Mouse (Mus musculus) heart, embryonic 11.5 days (tissue): ENCODE data around the gene Nmrk1. TPM values are rescaled to one million over a fixed set of nuclear protein-coding genes. Genes with fewer than 3 reads are reported as not detected.

Source experiments
- ATAC-seq: fragments of 200-750 bp; cut with Nextera tagmentation; replicated peaks from 2 replicates; pipeline ENCODE4 v1.8.0; 2017; ENCODE audit warnings: moderate library complexity; ENCODE audit not compliant: insufficient number of reproducible peaks, low FRiP score, low TSS enrichment
- H3K27ac ChIP-seq: fragments of 300-500 bp; sonication (generic); 2 replicates; pipeline ENCODE4 v1.5.1; 2014; ENCODE audit warnings: mild to moderate bottlenecking, low read depth, low read length
- H3K27me3 ChIP-seq: fragments of 300-500 bp; sonication (generic); 2 replicates; pipeline ENCODE4 v1.6.1; 2014; ENCODE audit warnings: mild to moderate bottlenecking, low read length, mixed read lengths; ENCODE audit not compliant: control insufficient read depth, insufficient read depth
- H3K36me3 ChIP-seq: fragments of 300-500 bp; sonication (generic); 2 replicates; pipeline ENCODE4 v1.6.1; 2014; ENCODE audit warnings: mild to moderate bottlenecking, low read length, moderate library complexity, mixed read lengths; ENCODE audit not compliant: control insufficient read depth, insufficient read depth
- H3K4me1 ChIP-seq: fragments of 300-500 bp; sonication (generic); 2 replicates; pipeline ENCODE4 v1.6.1; 2014; ENCODE audit warnings: low read length; ENCODE audit not compliant: control insufficient read depth, insufficient read depth
- H3K4me2 ChIP-seq: fragments of 300-500 bp; sonication (generic); 2 replicates; pipeline ENCODE4 v1.6.1; 2014; ENCODE audit warnings: mild to moderate bottlenecking, moderate library complexity
- H3K4me3 ChIP-seq: fragments of 300-500 bp; sonication (generic); 2 replicates; pipeline ENCODE4 v1.5.1; 2014; ENCODE audit warnings: low read depth, low read length
- H3K9ac ChIP-seq: fragments of 300-500 bp; sonication (generic); 2 replicates; pipeline ENCODE4 v1.6.1; 2014; ENCODE audit warnings: mild to moderate bottlenecking, low read depth, low read length, moderate library complexity
- H3K9me3 ChIP-seq: fragments of 300-500 bp; sonication (generic); replicated peaks from 2 replicates; pipeline ENCODE4 v1.6.1; 2016; ENCODE audit warnings: low read length; ENCODE audit not compliant: control insufficient read depth
- WGBS: fragments of 180-500 bp; shearing (Covaris S2); extraction: QIAGEN DNeasy Blood & Tissue Kit; methylation state at CpG from one replicate; pipeline ENCODE4 v1.1.7; 2014; ENCODE audit not compliant: insufficient replicate concordance; 5-methylcytosine and 5-hydroxymethylcytosine counted together
- polyA plus RNA-seq: library from polyadenylated mRNA; unstranded; fragments of >200 nt; fragmentation: Nextera tagmentation; extraction: Ambion mirVana; gene quantifications from 2 replicates; pipeline ENCODE4 v1.2.1, GENCODE M21; 2014

Gene Nmrk1
- polyA plus RNA-seq, 1 experiment from 2014 or later: 7.6 TPM

DNA sequence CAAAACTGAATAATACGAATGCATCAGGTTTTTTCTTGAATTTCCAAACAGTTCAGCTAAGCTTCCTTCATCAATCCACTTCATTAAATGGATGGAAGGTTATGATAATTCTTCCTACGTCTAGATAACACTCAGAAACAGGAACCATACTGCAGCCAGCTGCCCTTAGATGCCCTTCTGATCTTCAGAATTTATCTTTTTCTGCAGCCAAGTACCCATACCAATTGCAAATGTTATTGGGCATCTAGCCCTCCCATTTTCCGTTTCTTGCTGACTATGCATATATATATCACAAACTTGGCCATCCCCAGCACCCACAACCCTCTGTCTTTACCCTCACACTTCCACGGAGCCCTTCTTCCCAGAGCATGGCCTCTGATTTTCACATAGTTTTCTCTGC lies 18.2 kb downstream of the Nmrk1 start:
- WGBS: 75% methylated on average over 4 of the region's 4 CpGs
- H3K27ac ChIP-seq: no peak overlapping the region
- ATAC-seq: no peak
- no peak overlapping the region for H3K4me3 ChIP-seq
- no peak overlapping the region for H3K4me2 ChIP-seq
- H3K36me3 ChIP-seq: no peaks in the 10 kb centered on the region
- H3K9me3 ChIP-seq: no peaks in the 10 kb centered on the region
- H3K9ac ChIP-seq: no peak overlapping the region
- no peaks in the 10 kb centered on the region for H3K27me3 ChIP-seq
- peaks cover 12% of the 10 kb centered on the region; the same call in 1 of the 2 replicates for H3K4me1 ChIP-seq

DNA sequence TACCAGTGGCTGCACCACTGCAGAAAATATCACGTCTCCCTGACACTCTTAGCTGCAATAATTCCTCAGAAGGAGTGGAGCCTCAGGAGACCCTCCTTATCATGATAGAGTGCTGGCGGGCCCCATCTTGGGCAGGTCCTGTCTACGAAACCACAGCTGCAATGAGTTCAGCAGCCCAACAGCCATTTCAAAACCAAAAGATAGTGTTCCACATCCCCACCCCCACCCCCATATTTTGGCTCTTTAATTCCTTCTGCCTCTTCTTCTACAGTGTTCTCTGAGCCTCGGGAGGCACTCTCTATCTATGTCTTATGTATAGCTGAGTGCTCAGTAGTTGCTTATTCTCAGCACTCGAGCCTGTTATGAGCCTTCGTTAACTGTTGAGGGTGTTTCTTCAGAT lies 18.7 kb downstream of the Nmrk1 start:
- 63% methylated on average over 6 of the region's 6 CpGs for whole genome bisulfite sequencing
- no peak overlapping the region for H3K4me3 ChIP-seq
- ATAC-seq: no peak
- peaks cover 12% of the 10 kb centered on the region; the same call in 1 of the 2 replicates for H3K4me1 ChIP-seq
- no peak overlapping the region for H3K9ac ChIP-seq
- H3K36me3 ChIP-seq: no peaks in the 10 kb centered on the region
- H3K9me3 ChIP-seq: no peaks in the 10 kb centered on the region
- H3K27ac ChIP-seq: no peak overlapping the region
- H3K27me3 ChIP-seq: no peaks in the 10 kb centered on the region
- H3K4me2 ChIP-seq: no peak overlapping the region

DNA sequence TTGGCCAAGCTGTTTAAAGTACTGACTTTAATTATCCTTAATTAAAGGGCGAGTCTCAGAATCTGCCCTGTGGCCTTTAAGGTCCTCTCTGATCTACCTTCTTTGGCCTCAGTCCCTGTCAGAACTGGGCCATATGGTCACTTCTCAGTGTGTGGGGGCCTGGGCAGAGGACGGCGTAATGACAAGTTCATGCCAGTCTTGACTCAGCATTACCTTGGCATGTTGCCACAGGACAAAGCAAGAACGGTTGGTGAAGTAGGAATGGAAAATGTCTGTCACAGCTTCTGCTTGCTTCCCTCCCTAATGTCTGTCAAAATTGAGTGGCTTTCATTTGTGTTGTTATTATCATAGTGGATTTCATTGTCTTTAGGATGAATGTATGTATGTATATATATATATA lies 20.8 kb downstream of the Nmrk1 start:
- Histone ChIP-seq H3K27me3 (no peaks in the 10 kb centered on the region), H3K4me3 (no peak overlapping the region), H3K9me3 (no peaks in the 10 kb centered on the region), H3K4me2 (no peak overlapping the region), H3K36me3 (no peaks in the 10 kb centered on the region), H3K9ac (no peak overlapping the region), H3K4me1 (peaks cover 10% of the 10 kb centered on the region; the same call in 1 of the 2 replicates), H3K27ac (no peak overlapping the region)
- WGBS: 62% methylated on average over 4 of the region's 4 CpGs
- no peak for ATAC-seq

DNA sequence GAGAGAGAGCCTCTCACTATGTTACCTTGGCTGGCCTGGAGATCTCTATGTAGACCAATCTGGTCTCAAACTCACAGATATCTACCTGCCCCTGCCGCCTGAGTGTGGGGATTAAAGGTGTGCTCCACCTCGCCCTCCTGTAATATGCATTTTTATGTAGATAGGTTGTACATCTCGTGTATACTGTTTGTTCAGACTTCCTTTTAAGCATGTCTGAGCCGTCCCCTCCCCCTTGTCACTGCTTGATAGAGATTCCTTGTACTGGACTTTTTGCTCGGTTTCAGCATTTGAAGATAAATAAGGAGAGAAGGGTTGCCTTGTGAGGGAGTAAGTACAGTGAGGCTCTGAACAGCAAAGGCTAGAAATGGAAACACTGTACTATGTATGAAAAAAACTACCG lies 21.3 kb downstream of the Nmrk1 start:
- Histone ChIP-seq H3K4me2 (no peak overlapping the region), H3K27ac (no peak overlapping the region), H3K9me3 (no peaks in the 10 kb centered on the region), H3K4me1 (peaks cover 10% of the 10 kb centered on the region; the same call in 1 of the 2 replicates), H3K27me3 (no peaks in the 10 kb centered on the region), H3K4me3 (no peak overlapping the region), H3K36me3 (no peaks in the 10 kb centered on the region), H3K9ac (no peak overlapping the region)
- WGBS: 72% methylated on average over 6 of the region's 6 CpGs
- no peak for ATAC-seq

DNA sequence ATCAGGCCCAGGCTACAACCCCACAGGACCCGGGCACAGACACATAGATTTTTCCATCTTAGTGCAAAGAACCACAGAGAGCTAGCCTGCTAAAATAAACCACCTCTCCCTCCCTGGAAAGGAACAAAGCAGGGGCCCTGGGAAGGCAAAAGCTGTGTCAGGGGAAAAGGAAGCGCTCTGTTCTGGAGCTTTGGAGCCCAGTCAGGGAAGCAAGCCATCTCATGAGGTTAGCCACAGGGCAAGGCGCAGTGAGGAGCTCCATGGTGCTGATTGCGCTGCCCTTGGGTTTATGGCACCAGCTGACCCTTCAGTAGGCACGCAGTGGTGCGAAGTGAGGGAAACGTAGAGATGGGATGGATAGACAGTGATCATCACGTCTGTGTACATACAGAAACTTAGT lies 22.6 kb downstream of the Nmrk1 start:
- no peak for ATAC-seq
- H3K9me3 ChIP-seq: no peaks in the 10 kb centered on the region
- H3K27ac ChIP-seq: peak overlapping the region; percentile 62; the same call in 1 of the 2 replicates

DNA sequence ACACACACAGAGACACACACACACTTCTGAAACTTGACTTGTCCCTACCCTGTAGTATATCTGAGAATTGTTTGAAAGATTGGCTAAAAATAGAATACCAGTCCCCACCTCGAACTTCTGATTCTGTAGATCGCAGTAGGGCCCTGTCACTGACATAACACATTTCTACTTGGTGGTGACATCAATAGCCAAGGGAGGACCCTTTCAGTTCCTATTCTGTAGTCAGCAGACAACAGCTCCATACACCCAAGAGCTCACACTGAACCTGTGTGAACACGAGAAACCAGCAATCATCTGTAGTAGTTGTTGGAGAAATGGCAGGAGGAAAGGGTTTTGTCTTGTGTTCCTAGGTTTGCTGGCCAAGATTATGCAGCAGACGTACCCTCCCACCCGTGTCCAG lies 23.2 kb downstream of the Nmrk1 start:
- ATAC-seq: no peak
- no peak overlapping the region for H3K4me2 ChIP-seq
- H3K9me3 ChIP-seq: no peaks in the 10 kb centered on the region

More for the DNA sequence above, 22.6 kb downstream of the Nmrk1 start:
- Histone ChIP-seq H3K4me1 (peaks cover 10% of the 10 kb centered on the region; the same call in 1 of the 2 replicates), H3K9ac (no peak overlapping the region), H3K27me3 (no peaks in the 10 kb centered on the region), H3K4me3 (no peak overlapping the region), H3K4me2 (no peak overlapping the region), H3K36me3 (no peaks in the 10 kb centered on the region)
- WGBS: 76% methylated on average over 8 of the region's 8 CpGs

DNA sequence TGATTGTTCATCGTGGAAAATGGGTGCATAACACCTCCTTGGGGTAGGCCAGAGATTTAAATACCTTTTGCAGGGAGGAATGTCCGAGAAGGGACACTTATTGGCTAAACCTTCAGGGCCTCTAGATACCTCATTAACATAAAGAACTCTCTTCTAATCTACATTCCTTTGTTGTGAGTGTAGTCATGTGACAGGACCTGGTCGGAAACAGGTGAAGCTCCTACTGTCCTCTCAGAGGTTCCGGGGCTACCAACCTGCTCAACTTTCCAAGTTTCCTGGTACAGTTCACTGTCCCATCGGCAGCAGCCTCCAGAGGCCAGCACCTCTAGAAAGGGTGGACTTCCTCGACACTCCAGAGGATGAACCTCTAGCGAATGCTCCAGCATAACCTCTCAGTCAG lies 24.2 kb downstream of the Nmrk1 start:
- no peak for ATAC-seq
- Histone ChIP-seq H3K36me3 (no peaks in the 10 kb centered on the region), H3K9ac (no peak overlapping the region), H3K27ac (no peak overlapping the region), H3K4me2 (no peak overlapping the region), H3K4me1 (peaks cover 4% of the 10 kb centered on the region; the same call in 1 of the 2 replicates), H3K4me3 (no peak overlapping the region), H3K27me3 (no peaks in the 10 kb centered on the region), H3K9me3 (no peaks in the 10 kb centered on the region)
- 77% methylated on average over 7 of the region's 7 CpGs for WGBS

More for the DNA sequence above, 23.2 kb downstream of the Nmrk1 start:
- Histone ChIP-seq H3K36me3 (no peaks in the 10 kb centered on the region), H3K9ac (no peak overlapping the region), H3K27ac (no peak overlapping the region), H3K4me1 (peaks cover 10% of the 10 kb centered on the region; the same call in 1 of the 2 replicates), H3K4me3 (no peak overlapping the region), H3K27me3 (no peaks in the 10 kb centered on the region)
- WGBS: 48% methylated on average over 5 of the region's 5 CpGs

DNA sequence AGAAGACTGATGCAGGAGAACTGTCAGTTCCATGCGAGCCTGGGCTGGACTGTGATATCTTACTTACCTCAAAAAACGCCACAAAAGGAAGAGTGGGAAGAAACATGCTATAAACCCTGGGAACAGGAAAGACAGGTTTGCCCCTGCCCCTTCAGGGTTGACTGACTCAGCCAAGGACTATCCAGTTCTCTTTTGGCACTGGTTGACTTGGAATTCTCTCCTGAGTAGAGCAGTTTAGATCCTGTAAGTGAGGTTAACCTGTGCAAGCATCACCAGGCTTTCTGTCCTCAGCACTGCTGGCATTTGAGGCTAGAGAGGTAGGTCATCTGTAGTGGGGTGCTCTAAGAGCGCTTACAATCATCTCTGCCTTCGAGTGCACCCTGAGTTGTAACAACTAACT lies 26.7 kb downstream of the Nmrk1 start:
- 71% methylated on average over 4 of the region's 4 CpGs for WGBS
- H3K27me3 ChIP-seq: no peaks in the 10 kb centered on the region
- H3K27ac ChIP-seq: no peak overlapping the region
- no peak overlapping the region for H3K9ac ChIP-seq
- ATAC-seq: no peak
- H3K9me3 ChIP-seq: no peaks in the 10 kb centered on the region
- peaks cover 4% of the 10 kb centered on the region; the same call in 1 of the 2 replicates for H3K4me1 ChIP-seq
- H3K36me3 ChIP-seq: no peaks in the 10 kb centered on the region
- H3K4me2 ChIP-seq: no peak overlapping the region
- no peak overlapping the region for H3K4me3 ChIP-seq

DNA sequence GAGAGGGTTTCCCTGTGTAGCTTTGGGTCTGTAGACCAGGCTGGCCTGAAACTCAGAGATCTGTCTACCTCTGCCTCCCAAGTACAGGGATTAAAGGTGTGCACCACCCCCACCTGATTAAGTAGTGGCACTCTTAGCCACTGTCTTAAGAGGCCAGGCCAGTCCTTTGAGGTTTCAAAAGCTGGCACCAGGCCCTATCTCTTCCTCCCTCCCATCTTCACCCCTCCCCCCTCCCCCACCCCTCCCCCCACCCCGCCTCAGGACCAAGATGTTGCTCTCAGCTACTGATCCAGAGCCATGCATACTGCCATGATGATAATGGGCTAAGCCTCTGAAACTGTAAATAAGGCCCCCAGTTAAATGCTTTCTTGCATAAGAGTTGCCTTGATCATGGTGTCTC lies 27.6 kb downstream of the Nmrk1 start:
- Histone ChIP-seq H3K4me2 (no peak overlapping the region), H3K9me3 (no peaks in the 10 kb centered on the region), H3K4me1 (peaks cover 3% of the 10 kb centered on the region; the same call in 1 of the 2 replicates), H3K9ac (no peak overlapping the region), H3K4me3 (no peak overlapping the region), H3K27me3 (no peaks in the 10 kb centered on the region), H3K27ac (no peak overlapping the region), H3K36me3 (no peaks in the 10 kb centered on the region)
- ATAC-seq: no peak
- 43% methylated on average over 1 of the region's 1 CpGs for WGBS
